Comparison of ENCODE assay signal across 13 mouse cellular contexts in genomic region chr1:141926804-141927203, GRCm38 (mm10).
"Had no signal": no experiment of that assay in that cellular context is flagged by ENCODE, and none has a peak within 500 bp of the region (broad histone marks: within the 10 kb centered on the region; RNA-seq: fewer than 3 reads in every experiment).

No protein-coding gene starts in this region.

- H3K4me1 ChIP-seq: limb, embryonic 13.5 days; midbrain, embryonic 13.5 days; neural tube, embryonic 12.5 days; stomach, embryonic 15.5 days had no signal

- H3K9me3 ChIP-seq: limb, embryonic 13.5 days; midbrain, embryonic 13.5 days; neural tube, embryonic 12.5 days; stomach, embryonic 15.5 days had no signal

- H3K36me3 ChIP-seq: limb, embryonic 13.5 days; midbrain, embryonic 13.5 days; neural tube, embryonic 12.5 days; stomach, embryonic 15.5 days had no signal

- H3K9ac ChIP-seq: limb, embryonic 13.5 days; liver, embryonic 14.5 days; midbrain, embryonic 13.5 days; neural tube, embryonic 12.5 days; stomach, embryonic 15.5 days had no signal

- H3K27ac ChIP-seq: limb, embryonic 13.5 days; liver, embryonic 14.5 days; midbrain, embryonic 13.5 days; neural tube, embryonic 12.5 days; stomach, embryonic 15.5 days had no signal

- H3K4me3 ChIP-seq: limb, embryonic 13.5 days; midbrain, embryonic 13.5 days; neural tube, embryonic 12.5 days; stomach, embryonic 15.5 days had no signal

- H3K4me2 ChIP-seq: limb, embryonic 13.5 days; midbrain, embryonic 13.5 days; neural tube, embryonic 12.5 days; stomach, embryonic 15.5 days had no signal

- ATAC-seq: intestine, postnatal 0 days; midbrain, embryonic 13.5 days had no signal

- H3K27me3 ChIP-seq: limb, embryonic 13.5 days; midbrain, embryonic 13.5 days; neural tube, embryonic 12.5 days; stomach, embryonic 15.5 days had no signal

- DNase-seq: kidney, adult 8-10 months; kidney, postnatal 25 days; layer of hippocampus, adult 9-11 months; left cerebral cortex, postnatal 4 days; lung, adult 18-20 months; right cerebral cortex, postnatal 4 days; spleen, adult 18-20 months had no signal
